Mouse (Mus musculus) liver, embryonic 11.5 days (tissue): Measurements from ENCODE around the gene Slc44a5. TPM values are rescaled to one million over a fixed set of nuclear protein-coding genes. Genes with fewer than 3 reads are reported as not detected.
"Not testable (repeated sequence)": the region's sequence is repeated elsewhere in the genome, so short reads cannot be mapped to it uniquely, and the experiment has no call there.

Source experiments
- ATAC-seq: fragments of 200-750 bp; cut with Nextera tagmentation; replicated peaks from 2 replicates; pipeline ENCODE4 v1.8.0; 2017; ENCODE audit warnings: moderate number of reproducible peaks, mild to moderate bottlenecking, moderate TSS enrichment, moderate library complexity; ENCODE audit not compliant: low FRiP score
- DNase-seq: peaks from one replicate; pipeline ENCODE4 v3.0.0-alpha.2; 2017; ENCODE audit warnings: low spot score
- H3K27ac ChIP-seq: fragments of 300-500 bp; sonication (generic); 2 replicates; pipeline ENCODE4 v1.5.1; 2014; ENCODE audit warnings: mild to moderate bottlenecking, low read depth, low read length, control low read depth
- H3K27me3 ChIP-seq: fragments of 300-500 bp; sonication (generic); replicated peaks from 2 replicates; pipeline ENCODE4 v1.6.1; 2014; ENCODE audit warnings: low read length, mixed read lengths; ENCODE audit not compliant: control insufficient read depth, insufficient read depth
- H3K36me3 ChIP-seq: fragments of 300-500 bp; sonication (generic); 2 replicates; pipeline ENCODE4 v1.6.1; 2014; ENCODE audit warnings: mild to moderate bottlenecking, low read length, moderate library complexity, mixed read lengths; ENCODE audit not compliant: control insufficient read depth, insufficient read depth
- H3K4me1 ChIP-seq: fragments of 300-500 bp; sonication (generic); replicated peaks from 2 replicates; pipeline ENCODE4 v1.6.1; 2014; ENCODE audit warnings: low read length, mixed read lengths; ENCODE audit not compliant: control insufficient read depth, insufficient read depth
- H3K4me2 ChIP-seq: fragments of 300-500 bp; sonication (generic); 2 replicates; pipeline ENCODE4 v1.6.1; 2014; ENCODE audit warnings: mild to moderate bottlenecking, control low read depth, moderate library complexity
- H3K4me3 ChIP-seq: fragments of 300-500 bp; sonication (generic); 2 replicates; pipeline ENCODE4 v1.5.1; 2014; ENCODE audit warnings: low read depth, low read length, control low read depth
- H3K9ac ChIP-seq: fragments of 300-500 bp; sonication (generic); 2 replicates; pipeline ENCODE4 v1.6.1; 2014; ENCODE audit warnings: low read depth, low read length, control low read depth
- H3K9me3 ChIP-seq: fragments of 300-500 bp; sonication (generic); 2 replicates; pipeline ENCODE4 v1.6.1; 2016; ENCODE audit warnings: low read length, inconsistent platforms, mixed read lengths; ENCODE audit not compliant: control insufficient read depth
- whole genome bisulfite sequencing: fragments of 180-500 bp; shearing (Covaris S2); extraction: QIAGEN DNeasy Blood & Tissue Kit; methylation state at CpG from one replicate; pipeline ENCODE4 v1.1.7; 2014; 5-methylcytosine and 5-hydroxymethylcytosine counted together
- polyA plus RNA-seq: library from polyadenylated mRNA; unstranded; fragments of >200 nt; fragmentation: Nextera tagmentation; extraction: Ambion mirVana; gene quantifications from 2 replicates; pipeline ENCODE4 v1.2.1, GENCODE M21; 2014

The Slc44a5 gene
- polyA plus RNA-seq, 1 experiment from 2014 or later, result 0.93 TPM

DNA sequence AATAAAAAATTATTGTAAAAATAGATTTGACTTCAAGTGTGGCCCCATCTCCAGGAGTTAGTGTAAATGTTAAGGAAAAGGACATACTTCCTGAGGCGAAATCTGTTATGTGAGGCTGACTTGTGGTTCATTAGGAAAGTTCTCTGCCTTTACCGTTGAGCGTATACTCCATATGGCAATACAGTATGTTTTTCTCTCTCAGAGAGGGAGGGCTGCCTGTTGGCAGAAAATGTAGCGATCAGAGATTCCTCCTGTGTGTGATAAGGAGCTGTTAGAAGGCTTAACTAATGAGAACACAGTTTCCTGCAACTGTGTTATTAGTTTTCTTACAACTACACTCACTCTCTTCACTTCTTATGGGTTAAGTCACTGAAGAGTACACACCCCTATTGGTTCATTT, 168.1 kb downstream of the Slc44a5 start:
- Histone ChIP-seq H3K9me3 (no peaks in the 10 kb centered on the region), H3K4me1 (no peaks in the 10 kb centered on the region), H3K27me3 (no peaks in the 10 kb centered on the region), H3K4me3 (no peak overlapping the region), H3K9ac (no peak overlapping the region), H3K36me3 (no peaks in the 10 kb centered on the region), H3K27ac (no peak overlapping the region), H3K4me2 (no peak overlapping the region)
- DNase-seq, result no peak
- no peak for ATAC-seq
- WGBS, result 57% methylated on average over 4 of the region's 4 CpGs

DNA sequence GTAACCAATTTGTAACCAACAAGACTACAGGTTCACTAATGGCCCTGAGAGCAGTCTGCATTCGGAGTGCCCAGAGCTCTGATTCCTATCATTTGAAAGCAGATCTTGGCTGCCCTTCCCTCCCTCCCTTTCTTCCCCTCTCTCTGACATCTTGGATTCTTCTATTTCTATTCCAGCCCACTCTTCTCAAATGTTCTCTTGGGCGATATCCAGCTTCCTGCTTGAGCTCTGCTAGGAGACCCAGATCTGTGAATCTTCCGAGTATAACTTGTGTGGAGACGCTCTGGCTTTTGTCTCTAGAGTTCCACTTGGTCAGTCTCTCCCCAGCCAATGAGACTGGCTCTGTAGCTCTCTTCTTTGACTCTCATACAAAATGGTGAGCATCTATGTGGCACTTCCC, 169.4 kb downstream of the Slc44a5 start:
- Histone ChIP-seq H3K27ac (no peak overlapping the region), H3K4me1 (no peaks in the 10 kb centered on the region), H3K27me3 (no peaks in the 10 kb centered on the region), H3K9ac (no peak overlapping the region), H3K9me3 (no peaks in the 10 kb centered on the region), H3K36me3 (no peaks in the 10 kb centered on the region), H3K4me3 (no peak overlapping the region), H3K4me2 (no peak overlapping the region)
- DNase-seq (no peak), ATAC-seq (no peak)
- WGBS, result 85% methylated on average over 4 of the region's 4 CpGs

DNA sequence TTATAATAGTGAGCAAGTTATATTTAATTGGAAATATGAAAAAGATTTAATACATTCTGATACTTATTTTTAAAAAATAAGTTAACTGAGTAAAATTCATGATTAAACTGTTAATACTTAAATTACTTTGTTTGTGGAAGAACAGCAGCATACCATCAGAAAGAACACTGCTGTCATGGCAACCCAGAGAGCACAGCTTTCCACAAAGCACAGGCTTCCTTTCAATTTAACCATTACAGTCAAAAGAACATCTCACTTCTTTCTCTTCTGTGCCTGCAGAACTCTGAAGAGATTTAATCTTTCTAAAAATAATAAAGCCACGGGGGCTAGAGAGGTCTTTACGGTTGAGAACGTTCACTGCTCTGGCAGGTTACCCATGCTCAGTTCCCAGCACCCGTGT, 172.5 kb downstream of the Slc44a5 start:
- Histone ChIP-seq H3K27ac (no peak overlapping the region), H3K4me3 (no peak overlapping the region), H3K4me2 (no peak overlapping the region), H3K4me1 (no peaks in the 10 kb centered on the region), H3K27me3 (no peaks in the 10 kb centered on the region), H3K9me3 (no peaks in the 10 kb centered on the region), H3K9ac (no peak overlapping the region), H3K36me3 (no peaks in the 10 kb centered on the region)
- 76% methylated on average over 4 of the region's 4 CpGs for WGBS
- DNase-seq (no peak), ATAC-seq (no peak)

DNA sequence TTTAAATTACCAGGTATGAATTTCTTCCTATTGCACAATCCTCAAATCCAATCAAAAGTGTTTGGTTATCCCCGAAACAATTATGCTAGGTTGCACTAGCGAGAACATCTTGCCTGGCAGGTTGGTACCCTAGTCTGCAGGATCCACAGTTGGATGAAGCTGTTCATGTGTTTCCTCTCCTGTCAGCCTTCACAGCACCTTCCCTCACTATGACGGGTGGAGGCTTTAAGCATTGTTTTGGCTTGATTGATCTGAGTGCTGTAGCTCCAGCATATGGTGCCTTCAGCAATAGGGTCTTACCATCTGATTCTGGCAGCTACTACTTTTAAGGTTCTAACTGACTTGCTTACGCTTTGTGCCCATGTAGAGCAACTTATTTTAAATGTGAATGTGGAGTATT, 176.5 kb downstream of the Slc44a5 start:
- H3K4me2 ChIP-seq, result no peak overlapping the region
- no peaks in the 10 kb centered on the region for H3K27me3 ChIP-seq
- no peak for DNase-seq
- H3K4me3 ChIP-seq, result no peak overlapping the region
- no peak overlapping the region for H3K27ac ChIP-seq
- no peak for ATAC-seq
- 76% methylated on average over 4 of the region's 4 CpGs for WGBS
- no peaks in the 10 kb centered on the region for H3K9me3 ChIP-seq
- H3K36me3 ChIP-seq, result no peaks in the 10 kb centered on the region
- no peak overlapping the region for H3K9ac ChIP-seq
- no peaks in the 10 kb centered on the region for H3K4me1 ChIP-seq

DNA sequence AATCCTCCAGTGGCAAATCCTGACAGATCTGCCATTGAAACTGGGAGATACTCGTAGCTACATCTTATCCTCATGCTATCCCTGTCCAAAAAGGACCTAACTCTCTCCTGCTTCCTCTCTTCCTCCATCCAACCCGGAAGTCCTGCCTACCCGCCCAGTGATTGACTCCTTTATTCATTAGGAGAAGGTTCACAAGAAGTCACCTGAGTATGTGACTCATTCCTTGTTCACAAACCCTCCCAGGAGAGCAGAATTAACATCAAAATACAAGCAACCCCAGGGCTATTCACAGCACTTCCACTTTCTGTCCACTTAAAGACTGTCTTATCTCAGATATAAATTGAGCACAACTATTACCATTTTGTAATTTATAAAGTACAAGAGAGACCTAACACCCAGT, 180.3 kb downstream of the Slc44a5 start:
- ATAC-seq, H3K27me3 ChIP-seq, H3K9me3 ChIP-seq, H3K4me3 ChIP-seq, DNase-seq, H3K27ac ChIP-seq, H3K36me3 ChIP-seq, H3K4me1 ChIP-seq, H3K9ac ChIP-seq, H3K4me2 ChIP-seq: not testable (repeated sequence)
- WGBS, result 71% methylated on average over 3 of the region's 3 CpGs

DNA sequence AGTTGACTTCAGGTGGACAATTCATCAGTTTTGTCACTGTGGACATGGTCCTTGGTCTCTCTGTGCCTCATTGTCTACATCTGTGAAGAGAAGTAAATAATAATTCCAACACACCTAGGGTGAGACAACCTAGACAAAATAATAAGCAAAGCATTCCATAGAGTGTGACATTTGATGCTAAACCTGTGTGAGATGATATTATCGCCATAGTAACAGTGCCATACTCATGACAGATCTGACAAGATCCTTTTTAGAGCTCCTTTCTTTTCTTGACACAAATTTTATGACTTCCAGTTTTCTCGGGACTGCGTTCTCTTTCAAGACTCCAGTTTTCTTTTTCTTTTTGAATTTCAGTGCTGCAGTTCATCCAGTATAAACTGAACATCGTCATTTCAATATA, 192.6 kb downstream of the Slc44a5 start:
- Histone ChIP-seq H3K27me3 (no peaks in the 10 kb centered on the region), H3K9me3 (no peaks in the 10 kb centered on the region), H3K36me3 (no peaks in the 10 kb centered on the region), H3K9ac (no peak overlapping the region), H3K4me3 (no peak overlapping the region), H3K4me2 (no peak overlapping the region), H3K27ac (no peak overlapping the region), H3K4me1 (no peaks in the 10 kb centered on the region)
- no peak for DNase-seq
- ATAC-seq, result no peak
- WGBS, result 89% methylated on average over 4 of the region's 4 CpGs

DNA sequence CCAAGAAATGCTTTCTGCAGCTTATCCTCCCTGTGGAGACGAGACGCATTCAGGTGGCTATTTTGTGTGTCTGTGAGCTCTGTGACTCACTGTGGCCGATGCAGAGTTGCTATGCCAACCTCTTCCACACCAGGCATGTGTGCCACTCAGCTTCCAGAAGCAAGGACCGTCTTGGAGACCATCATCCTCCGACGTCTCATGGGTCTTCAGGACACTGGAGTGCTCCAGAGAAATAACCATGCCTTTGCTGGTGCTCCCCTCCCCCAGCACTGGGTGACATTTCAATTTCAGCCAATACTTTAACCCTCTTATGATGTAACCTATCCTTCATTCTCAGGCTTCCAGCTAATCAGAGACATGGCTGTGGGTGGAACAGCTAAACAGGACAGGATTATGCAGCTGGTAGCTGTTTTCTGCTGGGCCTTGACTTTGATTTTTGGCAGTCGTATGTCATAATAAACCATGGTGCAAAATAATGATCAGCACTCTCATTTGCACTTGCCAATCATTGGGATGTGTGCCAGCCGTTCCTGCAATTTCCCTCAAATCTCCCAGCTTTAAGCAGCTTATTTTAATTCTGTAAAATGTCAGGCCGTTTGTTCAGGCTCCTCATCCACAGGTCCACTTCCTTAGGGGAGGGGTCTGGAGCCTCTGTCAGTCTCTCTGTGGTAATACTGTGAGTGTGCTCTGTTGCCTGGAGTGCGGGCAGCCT, 198.8 kb downstream of the Slc44a5 start:
- H3K27me3 ChIP-seq, result no peaks in the 10 kb centered on the region
- WGBS, result 69% methylated on average over 10 of the region's 10 CpGs
- no peak overlapping the region for H3K9ac ChIP-seq
- H3K27ac ChIP-seq, result no peak overlapping the region
- DNase-seq (no peak), ATAC-seq (no peak)
- no peak overlapping the region for H3K4me2 ChIP-seq
- H3K9me3 ChIP-seq, result no peaks in the 10 kb centered on the region
- H3K4me1 ChIP-seq, result no peaks in the 10 kb centered on the region
- H3K36me3 ChIP-seq, result no peaks in the 10 kb centered on the region
- H3K4me3 ChIP-seq, result no peak overlapping the region

DNA sequence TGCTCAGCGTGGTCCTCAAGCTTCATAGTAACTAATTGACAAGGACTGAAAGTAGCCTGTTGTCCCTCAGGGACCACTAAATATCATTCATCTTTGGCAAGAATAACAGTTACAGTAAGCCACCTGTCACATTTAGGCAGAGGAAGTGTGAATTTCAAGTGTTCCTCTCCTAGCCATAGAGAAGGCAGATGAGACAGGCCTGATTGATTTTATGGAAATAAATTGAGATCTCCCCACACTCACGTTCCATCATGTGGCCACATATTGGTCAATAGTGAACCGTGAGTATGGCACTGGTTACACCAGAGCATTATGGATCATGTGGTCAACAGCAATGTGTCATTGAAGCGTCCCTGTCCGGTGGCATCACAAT, 199.3 kb downstream of the Slc44a5 start:
- H3K27me3 ChIP-seq, result no peaks in the 10 kb centered on the region
- WGBS, result 83% methylated on average over 5 of the region's 5 CpGs
- H3K4me3 ChIP-seq, result no peak overlapping the region
- no peaks in the 10 kb centered on the region for H3K4me1 ChIP-seq
- no peaks in the 10 kb centered on the region for H3K36me3 ChIP-seq
- no peak overlapping the region for H3K27ac ChIP-seq
- no peak overlapping the region for H3K4me2 ChIP-seq
- DNase-seq, result no peak
- ATAC-seq, result no peak
- no peaks in the 10 kb centered on the region for H3K9me3 ChIP-seq
- H3K9ac ChIP-seq, result no peak overlapping the region

DNA sequence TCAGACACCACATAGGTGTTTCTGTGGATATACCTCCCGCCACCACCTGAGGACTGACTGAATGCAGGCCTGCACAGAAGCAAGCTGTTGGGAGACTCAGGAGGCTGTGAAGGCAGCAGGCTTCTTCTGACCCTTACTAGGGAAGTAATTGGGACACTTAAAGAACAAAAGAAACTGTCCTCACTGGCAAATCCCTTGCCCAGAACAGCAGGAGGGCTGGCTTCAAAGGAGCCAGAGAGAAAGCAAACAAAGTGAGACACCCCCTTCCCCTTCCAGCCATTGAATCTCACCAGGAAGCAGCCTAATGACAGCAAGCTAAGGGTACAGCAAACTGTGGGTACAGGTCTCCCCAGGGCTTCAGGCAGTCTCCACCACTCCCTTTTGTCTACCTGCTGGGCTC, 200.3 kb downstream of the Slc44a5 start:
- Histone ChIP-seq H3K9me3 (no peaks in the 10 kb centered on the region), H3K36me3 (no peaks in the 10 kb centered on the region), H3K4me3 (no peak overlapping the region), H3K4me2 (no peak overlapping the region), H3K9ac (no peak overlapping the region), H3K4me1 (no peaks in the 10 kb centered on the region), H3K27ac (no peak overlapping the region), H3K27me3 (no peaks in the 10 kb centered on the region)
- WGBS, result 80% methylated on average over 1 of the region's 1 CpGs
- ATAC-seq (no peak), DNase-seq (no peak)
